Mouse (Mus musculus): ENCODE measurements around the gene Tbx22. TPM values are rescaled to one million over a fixed set of nuclear protein-coding genes. Genes with fewer than 3 reads are reported as not detected.

Tbx22 gene
- total RNA-seq (2023): not detected

GRCm38 (mm10) chrX:107667664-107668063 is at the start of gene Tbx22:
Gene Tbx22, plus strand, starts transcription at chrX:107667964.

Other genes starting within 250 kb of the Tbx22 start
- not detected for gene Tent5d, start 124.6 kb downstream of the Tbx22 start, total RNA-seq (2023)
- gene 2610002M06Rik, start 148.4 kb downstream of the Tbx22 start, total RNA-seq (2023): 1 to 10 TPM; 7.5 to 8.0 TPM

Measured in monocyte, adult 59 days (primary cell).